Mouse (Mus musculus) T-helper 1 cell (primary cell): ENCODE results near the gene Gripap1.

Source experiments
- in situ Hi-C: fragments of 300-600 bp; cut with MboI, MseI; formaldehyde crosslinking; loops from one replicate; pipeline ENCODE4 v1.15.1; 2025; ENCODE audit warnings: high pct_unique_total_duplicates

Gripap1 gene

GRCm38 (mm10) chrX:7778450-7779244, 10.9 kb upstream of the Gripap1 start:
- in situ Hi-C loops, result no loop called here

- in situ Hi-C loops, result no loop called here
These were observed 10.3 kb upstream of the Gripap1 start for GRCm38 (mm10) chrX:7779294-7779693.

GRCm38 (mm10) chrX:7782603-7783092, 6.9 kb upstream of the Gripap1 start:
- in situ Hi-C loops, result no loop called here

- in situ Hi-C loops, result no loop called here
These were observed 744 bp downstream of the Gripap1 start for GRCm38 (mm10) chrX:7790309-7790708.

- in situ Hi-C loops, result no loop called here
These were observed 3.8 kb downstream of the Gripap1 start for GRCm38 (mm10) chrX:7793361-7793760.

GRCm38 (mm10) chrX:7795016-7795415, 5.5 kb downstream of the Gripap1 start:
- in situ Hi-C loops, result no loop called here

GRCm38 (mm10) chrX:7797327-7797726, 7.8 kb downstream of the Gripap1 start:
- in situ Hi-C loops, result no loop called here

GRCm38 (mm10) chrX:7802157-7802556, 12.6 kb downstream of the Gripap1 start:
- in situ Hi-C loops, result loop anchor here (25.0 kb wide), 1 partner anchor 1110 kb away; no protein-coding TSS in a partner anchor

- in situ Hi-C loops, result loop anchor here (25.0 kb wide), 1 partner anchor 1097 kb away; no protein-coding TSS in a partner anchor
These were observed 25.5 kb downstream of the Gripap1 start for GRCm38 (mm10) chrX:7815016-7815415.

GRCm38 (mm10) chrX:7821865-7822779, 32.6 kb downstream of the Gripap1 start, which contains the start of gene Kcnd1:
Gene Kcnd1, plus strand, starts transcription at chrX:7822289.
- in situ Hi-C loops, result loop anchor here (25.0 kb wide), 1 partner anchor 1090 kb away; no protein-coding TSS in a partner anchor

GRCm38 (mm10) chrX:7837146-7837545, 47.6 kb downstream of the Gripap1 start:
- in situ Hi-C loops, result no loop called here

GRCm38 (mm10) chrX:7840842-7841162, 51.2 kb downstream of the Gripap1 start:
- in situ Hi-C loops, result no loop called here

GRCm38 (mm10) chrX:7841163-7842162, 51.9 kb downstream of the Gripap1 start, which contains the start of gene Otud5:
Gene Otud5, plus strand, starts transcription at chrX:7841364.
- in situ Hi-C loops, result no loop called here

GRCm38 (mm10) chrX:7842318-7842717, 52.8 kb downstream of the Gripap1 start:
- in situ Hi-C loops, result no loop called here

GRCm38 (mm10) chrX:7847845-7848244, 58.3 kb downstream of the Gripap1 start:
- in situ Hi-C loops, result no loop called here

GRCm38 (mm10) chrX:7854578-7854977, 65.0 kb downstream of the Gripap1 start:
- in situ Hi-C loops, result no loop called here

- in situ Hi-C loops, result no loop called here
These were observed 69.7 kb downstream of the Gripap1 start for GRCm38 (mm10) chrX:7859191-7859753.

- in situ Hi-C loops, result no loop called here
These were observed 73.6 kb downstream of the Gripap1 start for GRCm38 (mm10) chrX:7863181-7863580.

GRCm38 (mm10) chrX:7864551-7864950, 75.0 kb downstream of the Gripap1 start:
- in situ Hi-C loops, result no loop called here

- in situ Hi-C loops, result no loop called here
These were observed 75.8 kb downstream of the Gripap1 start for GRCm38 (mm10) chrX:7865343-7865742.

GRCm38 (mm10) chrX:7865786-7866185, 76.2 kb downstream of the Gripap1 start:
- in situ Hi-C loops, result no loop called here
